Mouse (Mus musculus): Measurements from ENCODE around the gene Nfkb2.

- no peak for TF ChIP-seq FLI1 (IDR thresholded peaks at IDR 0.05; ENCODE audit: low read length)
- no peak for TF ChIP-seq GATA1 (IDR thresholded peaks at IDR 0.05; ENCODE audit: borderline replicate concordance, low read length)
These were observed 7.2 kb downstream of the Nfkb2 start for GRCm38 (mm10) chr19:46311341-46311740.

All from megakaryocyte, embryonic 14.5 days (primary cell).